Mouse (Mus musculus) right cerebral cortex, adult 2 months (tissue): ENCODE measurements around the gene Akr1c20.

ENCODE experiments used
- DNase-seq, 2 experiments: peaks; one replicate each; pipeline ENCODE4 v3.0.0; 2021 to 2022; ENCODE audit warnings: low spot score in 2 of 2

Akr1c20 gene

DNA sequence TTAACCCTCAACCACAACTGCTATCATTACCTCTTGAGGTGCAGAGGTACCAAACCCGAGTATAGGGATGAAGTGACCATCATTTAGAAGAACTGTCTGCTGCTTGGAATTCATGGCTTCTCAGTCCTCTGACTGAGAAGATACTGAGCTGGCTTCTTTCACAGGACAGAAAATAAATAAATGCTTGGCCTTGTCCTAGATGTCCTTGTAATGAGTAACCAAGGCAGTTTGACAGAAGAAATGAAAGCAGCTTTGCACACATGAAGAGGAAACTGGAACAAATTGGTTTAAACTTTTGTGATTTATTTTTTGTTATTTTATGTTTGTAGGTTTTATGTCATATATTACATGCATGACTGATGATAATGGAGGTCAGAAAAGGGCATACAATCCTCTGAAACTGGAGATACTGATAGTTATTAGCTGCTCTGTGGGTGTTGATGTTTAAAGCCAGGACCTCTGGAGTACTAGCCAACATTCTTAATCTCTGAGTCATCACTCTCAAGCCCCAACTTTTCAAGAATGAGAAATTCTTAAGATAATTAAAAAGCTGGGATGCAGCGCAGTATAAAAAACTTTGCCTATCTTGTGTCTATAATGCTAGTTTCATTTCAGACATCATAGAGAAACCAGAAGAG, at the start of gene Akr1c20:
Gene Akr1c20 (minus strand): TSS at position 145 of the 638 bp plus-strand sequence.
- no peak for DNase-seq

- DNase-seq = no peak
Measured at GRCm38 (mm10) chr13:4565996-4566395, 42.9 kb upstream of the Akr1c20 start.

- DNase-seq = no peak
Measured at GRCm38 (mm10) chr13:4560500-4560899, 37.4 kb upstream of the Akr1c20 start.

GRCm38 (mm10) chr13:4559143-4559542, 36.0 kb upstream of the Akr1c20 start:
- DNase-seq = no peak

- no peak for DNase-seq
Measured at GRCm38 (mm10) chr13:4514811-4515210, 8.3 kb downstream of the Akr1c20 start.

DNA sequence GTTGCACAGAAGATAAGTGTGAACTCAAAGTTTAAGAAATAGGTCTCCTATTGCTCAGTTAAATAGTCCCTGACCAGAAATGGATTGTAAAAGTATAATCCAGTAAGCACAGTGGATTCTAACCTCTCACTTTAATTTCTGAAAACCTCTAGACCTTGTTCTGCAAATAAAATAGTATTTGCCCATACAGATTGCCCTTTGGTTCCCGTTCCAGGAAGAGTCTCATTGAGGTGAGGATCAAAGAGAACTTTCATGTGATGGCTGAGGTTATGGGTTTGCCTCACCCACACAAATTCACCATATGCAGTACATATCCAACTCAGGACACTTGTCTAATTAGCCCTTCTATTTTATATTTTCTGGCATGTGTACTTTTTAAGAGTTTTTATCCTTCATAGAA, 55.2 kb downstream of the Akr1c20 start:
- DNase-seq = no peak

GRCm38 (mm10) chr13:4465641-4466040, 57.5 kb downstream of the Akr1c20 start:
- DNase-seq = no peak
